Mouse (Mus musculus) brain, embryonic 14.5 days (tissue): ENCODE measurements around the gene Vmn1r175.
"Not testable (repeated sequence)": the region's sequence is repeated elsewhere in the genome, so short reads cannot be mapped to it uniquely, and the experiment has no call there.

Source experiments
- CTCF ChIP-seq: fragments of 200-500 bp; IDR thresholded peaks from 2 replicates; pipeline ENCODE4 v1.5.1; 2012; ENCODE audit warnings: inconsistent platforms, mild to moderate bottlenecking, moderate library complexity, borderline replicate concordance; ENCODE audit not compliant: insufficient read depth, insufficient read length; ENCODE audit errors: extremely low read depth
- POLR2A ChIP-seq: fragments of 200-500 bp; IDR thresholded peaks from 2 replicates; pipeline ENCODE4 v1.6.1; 2012; ENCODE audit warnings: mild to moderate bottlenecking, inconsistent platforms, borderline replicate concordance; ENCODE audit not compliant: poor library complexity, insufficient read depth, insufficient read length, severe bottlenecking; ENCODE audit errors: extremely low read depth

GRCm38 (mm10) chr7:23810543-23810942, at the start of gene Vmn1r175:
- TF ChIP-seq CTCF, POLR2A: not testable (repeated sequence)
